Mouse (Mus musculus) common myeloid progenitor, adult 5-6 weeks (primary cell): ENCODE data around the gene Nfic. TPM values are rescaled to one million over a fixed set of nuclear protein-coding genes. Genes with fewer than 3 reads are reported as not detected.
A peak's percentile ranks its signal among the peaks of the same experiment; 100 is the strongest.

Experiments
- ATAC-seq: replicated peaks from 2 replicates; pipeline ENCODE4 v1.8.0; 2016; ENCODE audit warnings: low read depth, mild to moderate bottlenecking, moderate TSS enrichment, inconsistent platforms; ENCODE audit not compliant: poor library complexity, severe bottlenecking
- total RNA-seq: library from RNA; stranded (forward); fragments of 200-1000, 187-1606 nt; gene quantifications from 2 replicates; pipeline ENCODE4 v1.2.3, GENCODE M21; 2017

The Nfic gene
- total RNA-seq, 1 experiment from 2014 or later: 13.7 TPM

GRCm38 (mm10) chr10:81367207-81367495, 88.3 kb downstream of the Nfic start:
- ATAC-seq: no peak

DNA sequence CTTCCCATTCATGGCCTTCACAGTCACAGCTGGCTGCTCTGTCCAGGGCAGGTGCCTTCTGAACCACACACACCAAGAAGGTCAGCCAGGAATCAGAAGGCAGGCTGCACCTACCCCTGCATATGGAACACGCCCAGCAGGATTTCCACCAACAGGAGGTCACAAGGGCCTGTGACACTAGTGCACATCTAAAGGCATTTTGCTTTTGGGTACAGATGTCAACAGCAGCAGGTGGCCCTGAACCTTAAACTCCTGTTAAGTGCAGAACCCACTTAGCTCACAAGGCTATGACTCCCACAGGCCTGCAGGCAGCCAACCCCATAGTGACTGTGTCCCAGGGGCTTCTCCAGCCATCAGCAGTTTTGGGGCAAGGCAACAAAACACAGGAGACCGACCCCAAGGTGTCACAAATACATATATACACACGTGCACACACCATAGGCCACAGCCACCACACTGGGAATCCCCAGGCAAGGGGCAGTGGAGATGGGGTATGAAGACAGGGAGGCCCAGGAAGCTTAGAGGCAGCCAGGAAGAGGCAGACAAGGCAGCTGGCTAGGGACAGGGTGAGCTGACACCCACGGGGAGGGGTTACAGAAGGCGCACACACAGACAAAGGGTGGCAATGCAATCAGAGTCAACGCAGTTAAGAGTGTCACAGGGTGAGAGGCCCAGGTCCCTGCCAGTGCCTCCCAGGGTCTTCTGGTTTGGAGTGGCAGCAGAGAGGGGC, 88.8 kb downstream of the Nfic start:
- ATAC-seq: no peak

GRCm38 (mm10) chr10:81365672-81366476, 89.6 kb downstream of the Nfic start, which contains the start of gene 4930404N11Rik:
Gene 4930404N11Rik, minus strand, starts transcription at chr10:81365816.
- ATAC-seq: peak; percentile 29

DNA sequence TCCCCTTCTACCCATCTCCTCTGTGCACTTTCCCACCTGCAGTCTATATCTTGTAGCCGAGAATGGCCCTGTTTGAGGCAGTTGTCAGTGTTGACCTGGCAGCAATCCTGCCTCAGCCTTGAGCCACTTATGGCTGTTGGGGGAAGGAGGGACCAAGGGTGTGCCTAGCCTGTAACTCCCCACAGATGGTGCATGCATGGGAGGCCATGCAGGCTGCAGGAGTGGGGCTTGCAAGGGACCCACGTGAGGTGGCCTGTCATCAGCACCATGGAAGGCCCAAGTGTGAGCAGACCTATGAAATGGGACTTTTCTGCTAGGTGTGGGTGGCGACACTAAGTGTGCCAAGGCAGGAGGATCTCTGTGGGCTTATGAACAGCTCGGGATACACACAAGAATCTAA, 90.4 kb downstream of the Nfic start:
- no peak for ATAC-seq

GRCm38 (mm10) chr10:81364666-81365065, 90.8 kb downstream of the Nfic start:
- no peak for ATAC-seq

GRCm38 (mm10) chr10:81363436-81364346, 91.7 kb downstream of the Nfic start:
- no peak for ATAC-seq

DNA sequence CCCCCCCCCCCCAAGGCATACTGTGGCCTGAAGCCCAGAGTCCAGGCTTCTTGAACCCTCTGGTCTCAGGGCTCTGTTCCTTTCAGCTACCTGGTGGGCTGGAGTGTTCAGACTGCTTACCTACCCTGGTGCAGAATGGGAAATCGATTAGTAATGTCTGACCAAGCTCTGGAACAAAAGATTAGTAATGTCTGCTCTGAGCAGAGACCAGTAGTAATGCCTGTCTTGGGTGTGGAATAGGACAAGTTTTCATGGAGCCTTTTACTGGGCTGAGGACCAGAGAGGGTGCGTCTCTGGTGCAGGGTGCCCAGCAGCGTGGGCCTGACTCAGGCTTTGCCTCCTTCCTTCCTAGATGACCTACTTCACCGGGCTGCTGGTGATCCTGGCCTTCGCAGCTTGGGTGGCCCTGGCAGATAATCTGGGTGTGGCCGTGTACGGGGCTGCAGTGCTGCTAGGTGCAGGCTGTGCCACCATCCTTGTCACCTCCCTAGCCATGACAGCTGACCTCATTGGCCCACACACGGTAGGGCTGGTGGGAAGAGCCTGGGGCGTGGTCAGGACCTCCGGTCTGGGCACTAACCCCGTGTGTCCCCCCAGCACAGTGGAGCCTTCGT, 93.0 kb downstream of the Nfic start:
- no peak for ATAC-seq

DNA sequence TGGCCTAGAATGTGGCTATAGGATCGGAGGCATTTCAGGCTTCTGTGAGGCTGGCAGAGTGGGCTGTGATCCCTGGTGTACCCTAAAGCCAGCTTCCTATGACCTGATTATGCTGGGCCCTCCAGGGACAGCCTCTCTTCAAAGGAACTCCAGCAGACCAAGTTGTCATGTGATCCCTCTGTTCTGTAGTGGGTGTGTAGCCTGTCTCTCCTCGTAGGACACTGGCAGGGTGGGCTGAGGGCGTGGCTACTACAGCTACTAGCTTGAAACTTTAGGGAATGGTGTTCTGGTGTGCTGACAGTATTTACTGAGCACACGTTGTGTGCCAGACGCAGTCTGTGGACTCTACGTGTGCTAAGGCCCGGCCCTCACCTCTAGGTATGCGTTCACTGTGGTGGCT, 94.7 kb downstream of the Nfic start:
- no peak for ATAC-seq

DNA sequence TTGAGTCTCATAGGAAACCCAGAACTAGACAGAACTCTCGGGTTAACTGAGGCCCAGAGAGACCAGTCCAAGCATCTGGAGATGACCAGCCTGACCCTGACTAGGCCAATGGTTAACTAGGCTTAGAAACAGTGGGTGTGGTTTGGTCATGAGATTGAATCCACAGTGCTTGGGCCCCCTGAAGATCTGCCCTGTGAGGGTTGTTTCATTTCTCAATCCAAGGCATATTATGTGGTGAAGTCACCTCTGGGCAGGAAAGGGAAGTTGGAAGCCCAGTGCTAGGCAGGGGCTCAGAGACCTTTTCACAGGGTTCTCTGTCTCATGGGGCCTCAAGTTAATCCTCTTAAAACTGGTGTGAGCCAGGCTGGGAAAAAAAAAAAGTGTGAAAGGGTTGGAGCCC, 96.6 kb downstream of the Nfic start:
- peak; percentile 50 for ATAC-seq

GRCm38 (mm10) chr10:81358209-81358608, 97.2 kb downstream of the Nfic start:
- ATAC-seq: no peak

GRCm38 (mm10) chr10:81356991-81357844, 98.2 kb downstream of the Nfic start, which contains the start of gene Mfsd12:
Gene Mfsd12, plus strand, starts transcription at chr10:81357491.
- ATAC-seq: peak; percentile 63

DNA sequence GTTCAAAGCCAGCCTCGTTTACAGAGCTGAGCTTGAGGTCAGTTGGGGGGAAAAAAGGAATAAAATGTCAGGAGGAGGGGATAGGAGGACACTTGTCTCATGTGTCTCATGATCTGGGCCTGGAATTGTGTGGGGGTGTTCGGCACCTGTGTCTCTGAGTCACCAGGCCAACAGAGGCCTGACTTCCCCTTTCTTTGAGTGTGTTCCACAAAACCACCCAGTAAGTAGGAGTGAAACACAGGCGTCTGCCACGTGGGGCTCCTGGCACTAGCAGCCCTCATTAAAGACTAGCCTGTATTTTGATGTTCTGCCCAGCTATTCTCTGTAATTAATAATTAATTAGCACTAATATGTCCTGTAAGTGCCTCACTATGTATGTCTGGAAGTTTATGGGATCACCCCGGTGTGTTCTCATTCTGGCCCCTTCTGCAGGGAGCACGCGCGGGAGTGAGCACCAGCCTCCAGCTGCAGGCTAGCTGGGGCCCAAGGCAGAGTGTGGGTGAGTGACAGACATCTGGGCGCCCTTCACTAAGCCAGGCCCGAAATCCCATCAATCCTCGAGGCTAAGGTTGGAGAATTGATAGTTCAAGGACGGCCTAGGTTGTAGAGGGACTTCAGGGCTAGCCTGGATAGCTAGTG, 99.0 kb downstream of the Nfic start:
- peak; percentile 62 for ATAC-seq

DNA sequence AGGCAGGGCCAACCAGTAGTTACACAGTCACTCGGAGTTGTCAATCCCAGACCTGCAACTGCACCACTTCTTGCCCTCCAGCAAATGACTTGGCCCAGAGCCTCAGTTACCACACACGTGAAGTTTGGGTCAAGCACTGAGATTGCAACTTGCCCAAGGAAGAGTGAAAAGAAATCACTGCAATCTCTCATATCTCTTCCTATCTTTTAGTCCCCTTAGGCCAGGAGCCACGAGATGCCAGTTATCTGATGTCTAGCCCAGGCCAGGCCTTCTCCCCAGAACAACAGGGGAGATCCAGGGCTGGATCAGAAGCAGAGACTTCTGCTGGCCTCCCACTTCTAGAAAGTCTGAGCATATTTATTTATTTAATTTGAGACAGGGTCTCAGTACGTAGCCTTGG, 99.9 kb downstream of the Nfic start:
- no peak for ATAC-seq

GRCm38 (mm10) chr10:81354738-81355477, 100.5 kb downstream of the Nfic start:
- ATAC-seq: no peak

- ATAC-seq: 0 out of 2 replicates have a peak, but pooled peaks have one; percentile 8
Measured at GRCm38 (mm10) chr10:81351678-81352291, 103.7 kb downstream of the Nfic start.

GRCm38 (mm10) chr10:81350351-81351063, 104.9 kb downstream of the Nfic start, which contains the start of gene Hmg20b:
Gene Hmg20b, minus strand, starts transcription at chr10:81350480.
- ATAC-seq: peak; percentile 86

DNA sequence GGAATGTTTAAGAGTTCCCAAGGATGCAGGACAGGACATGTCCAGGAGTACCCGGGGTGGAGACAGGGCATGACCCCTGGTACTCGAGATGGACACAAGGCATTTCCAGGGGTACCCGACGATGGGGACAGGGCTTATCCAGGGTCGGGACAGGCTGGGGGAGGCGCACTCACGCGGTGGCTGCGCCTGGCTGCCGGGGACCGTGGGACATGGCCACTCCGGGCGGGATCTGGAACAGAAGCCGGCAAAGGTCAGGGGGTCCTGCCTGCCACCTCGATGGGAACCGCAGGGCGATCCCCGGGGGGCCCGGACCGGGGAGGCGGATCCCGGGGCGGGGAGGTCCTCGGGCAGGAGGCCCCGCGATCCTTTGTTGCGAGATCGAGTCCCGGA, 105.5 kb downstream of the Nfic start:
- no peak for ATAC-seq
